Mouse (Mus musculus) intestine, postnatal 0 days (tissue): ENCODE measurements around the gene Nr2e1. TPM values are rescaled to one million over a fixed set of nuclear protein-coding genes. Genes with fewer than 3 reads are reported as not detected.

Experiments used
- ATAC-seq: fragments of 200-750 bp; cut with Nextera tagmentation; 2 replicates; pipeline ENCODE4 v1.8.0; 2017; ENCODE audit warnings: mild to moderate bottlenecking, moderate TSS enrichment, moderate library complexity
- H3K27ac ChIP-seq: fragments of 300-500 bp; sonication (generic); 2 replicates; pipeline ENCODE4 v1.5.1; 2014; ENCODE audit warnings: mild to moderate bottlenecking, low read depth, low read length, moderate library complexity
- H3K27me3 ChIP-seq: fragments of 300-500 bp; sonication (generic); replicated peaks from 2 replicates; pipeline ENCODE4 v1.6.1; 2014; ENCODE audit warnings: low read length, mixed read lengths; ENCODE audit not compliant: control insufficient read depth, insufficient read depth
- H3K36me3 ChIP-seq: fragments of 300-500 bp; sonication (generic); 2 replicates; pipeline ENCODE4 v1.6.1; 2014; ENCODE audit warnings: mild to moderate bottlenecking, moderate library complexity; ENCODE audit not compliant: control insufficient read depth, insufficient read depth
- H3K4me1 ChIP-seq: fragments of 300-500 bp; sonication (generic); replicated peaks from 2 replicates; pipeline ENCODE4 v1.6.1; 2014; ENCODE audit warnings: antibody characterized with exemption, low read length, mixed read lengths; ENCODE audit not compliant: control insufficient read depth, insufficient read depth
- H3K4me2 ChIP-seq: fragments of 300-500 bp; sonication (generic); replicated peaks from 2 replicates; pipeline ENCODE4 v1.6.1; 2014; ENCODE audit warnings: low read depth, mild to moderate bottlenecking, moderate library complexity
- H3K4me3 ChIP-seq: fragments of 300-500 bp; sonication (generic); 2 replicates; pipeline ENCODE4 v1.5.1; 2014; ENCODE audit warnings: low read depth, low read length
- H3K9ac ChIP-seq: fragments of 300-500 bp; sonication (generic); 2 replicates; pipeline ENCODE4 v1.6.1; 2014; ENCODE audit warnings: mild to moderate bottlenecking, low read depth, low read length
- H3K9me3 ChIP-seq: fragments of 300-500 bp; sonication (generic); 2 replicates; pipeline ENCODE4 v1.6.1; 2016; ENCODE audit warnings: mixed run types; ENCODE audit not compliant: control insufficient read depth
- CTCF ChIP-seq: sonication (generic); IDR thresholded peaks from 2 replicates; pipeline ENCODE4 v1.5.1; 2016; ENCODE audit warnings: low read depth, mild to moderate bottlenecking, control low read depth, antibody characterized with exemption, moderate library complexity
- WGBS: fragments of 180-500 bp; shearing (Covaris S2); extraction: QIAGEN DNeasy Blood & Tissue Kit; methylation state at CpG from one replicate; pipeline ENCODE4 v1.1.7; 2014; 5-methylcytosine and 5-hydroxymethylcytosine counted together
- polyA plus RNA-seq: library from polyadenylated mRNA; unstranded; fragments of >200 nt; fragmentation: Nextera tagmentation; extraction: Ambion mirVana; gene quantifications from 2 replicates; pipeline ENCODE4 v1.2.1, GENCODE M21; 2015

Gene Nr2e1
- polyA plus RNA-seq, 1 experiment from 2014 or later, result not detected

DNA sequence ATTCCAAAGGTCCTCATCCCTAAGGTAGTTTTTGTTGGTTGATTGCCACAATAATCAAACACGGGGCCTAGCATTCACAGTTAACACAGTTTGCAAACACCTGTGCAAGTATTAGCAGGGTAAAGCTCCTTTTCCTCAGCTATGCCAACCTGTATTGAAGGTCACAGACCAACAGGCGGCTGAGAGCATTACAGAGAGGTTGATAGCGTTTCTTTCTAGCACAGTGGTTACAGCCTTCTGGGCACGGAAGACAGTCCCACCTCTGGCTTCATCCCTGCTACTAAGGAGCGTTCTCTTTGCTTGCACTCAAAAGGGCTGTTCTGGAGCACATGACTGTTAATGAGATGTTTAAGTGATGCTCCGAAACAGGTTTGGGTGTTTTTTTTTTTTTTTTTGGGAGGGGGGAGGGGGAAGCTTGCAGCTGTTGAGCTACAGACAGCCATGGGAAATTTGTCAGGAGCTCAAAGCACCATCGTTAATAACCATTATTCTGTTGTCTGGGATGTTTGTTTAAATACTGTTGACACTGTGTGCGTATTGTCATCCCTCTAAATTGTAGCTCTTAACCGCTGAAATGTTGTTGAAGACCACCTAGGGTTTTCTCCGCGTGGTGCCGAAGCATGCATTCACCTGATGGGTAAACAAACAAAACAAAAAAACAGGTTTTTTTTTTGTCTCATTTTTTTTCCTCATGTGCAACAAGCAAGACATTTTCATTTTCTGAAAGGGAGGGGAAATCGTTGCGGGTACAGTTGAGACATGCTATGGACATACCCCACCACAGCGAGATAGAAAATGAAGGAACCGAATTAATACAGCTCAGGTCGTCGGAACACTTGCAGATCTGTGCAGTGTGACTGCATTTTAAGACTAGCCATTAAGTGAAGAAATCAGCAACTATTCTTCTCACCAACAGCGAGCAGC lies 7.1 kb upstream of the Nr2e1 start:
- no peak for TF ChIP-seq CTCF
- WGBS, result 2% methylated on average over 19 of the region's 19 CpGs
- ATAC-seq, result no peak
- Histone ChIP-seq H3K27ac (no peak overlapping the region), H3K4me1 (peaks cover 3% of the 10 kb centered on the region; the same call in 1 of the 2 replicates), H3K4me2 (no peak overlapping the region), H3K9ac (no peak overlapping the region), H3K36me3 (no peaks in the 10 kb centered on the region), H3K4me3 (peak overlapping the region; percentile 31; the same call in 1 of the 2 replicates), H3K9me3 (0 out of 2 replicates have a peak, but pooled peaks cover 2% of the 10 kb centered on the region), H3K27me3 (peaks cover 88% of the 10 kb centered on the region)

DNA sequence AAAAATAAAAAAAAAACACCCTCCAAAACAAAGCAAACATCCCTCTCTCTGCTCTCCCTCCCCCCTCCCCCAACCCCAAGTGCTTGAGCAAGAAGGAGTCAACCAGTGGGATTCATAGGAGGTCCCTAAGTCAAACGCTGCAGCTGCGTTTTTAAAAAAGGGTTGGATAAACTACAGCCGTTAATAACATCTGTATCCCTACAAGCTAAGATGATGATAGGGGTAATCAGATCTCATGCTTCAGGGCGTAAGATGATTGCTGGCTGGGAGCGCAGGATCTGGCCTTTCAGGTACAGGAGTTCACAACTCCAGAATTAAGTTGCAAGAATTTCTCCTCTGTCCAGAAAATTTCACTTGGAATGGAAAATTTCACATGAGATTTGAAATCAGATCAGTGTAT lies 6.1 kb upstream of the Nr2e1 start:
- H3K27me3 ChIP-seq, result peaks cover 92% of the 10 kb centered on the region
- no peak for TF ChIP-seq CTCF
- peaks cover 3% of the 10 kb centered on the region; the same call in 1 of the 2 replicates for H3K4me1 ChIP-seq
- H3K36me3 ChIP-seq, result no peaks in the 10 kb centered on the region
- ATAC-seq, result no peak
- no peak overlapping the region for H3K4me3 ChIP-seq
- WGBS, result 6% methylated on average over 5 of the region's 5 CpGs
- 0 out of 2 replicates have a peak, but pooled peaks cover 2% of the 10 kb centered on the region for H3K9me3 ChIP-seq
- H3K4me2 ChIP-seq, result no peak overlapping the region
- H3K27ac ChIP-seq, result no peak overlapping the region
- no peak overlapping the region for H3K9ac ChIP-seq

DNA sequence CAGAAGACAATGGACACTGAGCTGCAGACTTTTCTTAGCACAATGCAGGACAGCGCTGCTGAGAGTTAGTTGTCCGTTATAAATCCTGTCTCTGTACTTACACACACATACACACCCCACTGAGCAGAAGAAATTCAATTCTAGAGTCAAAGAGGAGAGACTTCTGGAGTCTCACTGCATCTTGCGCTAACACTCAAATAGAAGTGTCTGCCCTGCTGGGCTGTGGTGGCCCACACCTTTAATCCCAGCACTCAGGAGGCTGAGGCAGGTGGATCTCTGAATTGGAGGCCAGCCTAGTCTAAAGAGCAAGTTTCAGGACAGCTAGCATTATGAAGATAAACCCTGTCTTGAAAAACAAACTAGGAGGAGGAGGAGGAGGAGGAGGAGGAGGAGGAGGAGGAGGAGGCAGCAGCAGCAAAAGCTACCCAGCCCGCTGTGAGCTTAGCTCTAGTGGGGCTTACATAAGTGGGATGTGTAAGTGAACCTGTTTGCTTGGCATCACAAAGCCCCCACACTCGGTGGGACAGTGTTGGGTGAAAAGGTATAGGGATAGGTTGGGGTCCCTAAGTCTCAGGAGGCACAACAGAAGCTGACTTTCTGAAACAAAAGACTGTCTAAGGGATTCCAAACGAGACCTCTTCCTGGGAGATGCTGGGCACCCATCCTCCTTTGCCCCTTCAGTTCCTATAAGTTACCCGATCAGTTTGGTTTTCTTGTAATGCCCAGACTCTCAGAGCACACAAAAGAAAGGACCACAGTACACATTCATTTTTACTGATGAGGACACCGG lies 4.7 kb upstream of the Nr2e1 start:
- Histone ChIP-seq H3K4me3 (no peak overlapping the region), H3K9ac (no peak overlapping the region), H3K36me3 (no peaks in the 10 kb centered on the region), H3K27me3 (peaks cover 92% of the 10 kb centered on the region), H3K9me3 (0 out of 2 replicates have a peak, but pooled peaks cover 2% of the 10 kb centered on the region), H3K27ac (no peak overlapping the region), H3K4me1 (peaks cover 3% of the 10 kb centered on the region; the same call in 1 of the 2 replicates), H3K4me2 (no peak overlapping the region)
- no peak for ATAC-seq
- TF ChIP-seq CTCF, result no peak
- 8% methylated on average over 8 of the region's 8 CpGs for WGBS

DNA sequence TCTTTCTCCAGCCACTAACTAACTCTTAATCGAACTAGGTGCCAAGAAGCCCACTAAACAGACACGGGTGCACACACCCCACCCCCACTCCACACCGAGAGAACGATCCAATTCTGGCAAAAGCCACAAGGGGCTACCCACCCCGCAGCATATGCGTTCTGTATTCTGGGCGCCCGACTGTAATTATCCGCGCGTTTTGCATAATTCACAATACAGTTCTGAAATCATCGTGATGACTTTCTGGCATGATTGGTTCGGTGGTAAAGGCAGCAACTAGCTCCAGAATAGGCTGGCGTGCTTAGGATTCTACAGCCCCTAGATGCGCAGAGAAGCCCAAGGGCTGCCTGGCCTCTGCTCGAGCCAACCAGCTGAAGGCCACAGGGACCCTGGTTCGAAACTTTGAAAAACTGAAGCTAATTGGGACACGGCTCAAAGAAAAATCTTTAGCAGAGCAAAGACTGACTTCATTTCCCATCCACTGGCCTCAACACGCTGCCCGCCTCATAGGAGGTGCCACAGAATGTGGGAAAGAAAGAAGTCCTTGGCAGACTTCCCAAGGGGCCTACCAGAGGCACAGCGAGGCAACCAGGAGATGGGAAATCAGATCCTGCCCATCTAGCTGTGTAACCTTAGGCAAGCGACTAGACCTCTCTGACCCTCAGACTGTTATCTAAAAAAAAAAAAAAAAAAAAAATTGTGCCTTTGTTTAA lies 2.3 kb upstream of the Nr2e1 start:
- no peak for ATAC-seq
- Histone ChIP-seq H3K4me1 (no peaks in the 10 kb centered on the region), H3K9me3 (no peaks in the 10 kb centered on the region), H3K27ac (no peak overlapping the region), H3K4me2 (no peak overlapping the region), H3K36me3 (no peaks in the 10 kb centered on the region), H3K27me3 (peaks cover 91% of the 10 kb centered on the region), H3K9ac (no peak overlapping the region), H3K4me3 (no peak overlapping the region)
- 6% methylated on average over 22 of the region's 22 CpGs for WGBS
- no peak for TF ChIP-seq CTCF

DNA sequence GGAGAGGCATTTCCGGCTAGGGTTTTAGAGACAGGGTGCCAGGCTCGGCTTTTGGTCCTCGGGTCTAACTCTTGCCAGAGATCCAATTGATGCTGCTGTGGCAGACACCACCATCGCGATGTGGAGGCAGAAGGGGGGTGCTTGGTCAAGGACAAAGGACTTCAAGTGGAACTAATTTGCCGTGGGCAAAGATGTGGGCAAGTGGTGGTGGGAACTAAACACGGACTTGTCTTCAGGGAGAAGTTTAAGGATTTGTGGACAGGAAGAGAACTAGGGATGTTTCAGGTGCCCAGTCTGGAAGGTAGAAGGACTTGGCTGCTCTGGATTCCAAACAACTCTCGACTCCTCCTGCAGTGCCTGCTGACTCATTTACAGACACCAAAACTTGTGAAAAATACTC lies 1.7 kb upstream of the Nr2e1 start:
- TF ChIP-seq CTCF, result no peak
- Histone ChIP-seq H3K4me2 (no peak overlapping the region), H3K36me3 (no peaks in the 10 kb centered on the region), H3K9me3 (no peaks in the 10 kb centered on the region), H3K27me3 (peaks cover 91% of the 10 kb centered on the region), H3K4me3 (no peak overlapping the region), H3K27ac (no peak overlapping the region), H3K9ac (no peak overlapping the region), H3K4me1 (no peaks in the 10 kb centered on the region)
- WGBS, result 4% methylated on average over 8 of the region's 8 CpGs
- ATAC-seq, result no peak
